Mouse (Mus musculus) cortical plate, adult 2 months (tissue): ENCODE results near the gene Rap1a.

Source experiments
- CTCF ChIP-seq: fragments of 200-500 bp; IDR thresholded peaks from 2 replicates; pipeline ENCODE4 v1.5.1; 2011; ENCODE audit warnings: mild to moderate bottlenecking, control low read depth, low read length; ENCODE audit not compliant: insufficient read depth; ENCODE audit errors: extremely low read depth
- POLR2A ChIP-seq: fragments of 200-500 bp; IDR thresholded peaks from 2 replicates; pipeline ENCODE4 v1.6.1; 2011; ENCODE audit warnings: mild to moderate bottlenecking, low read length, control low read depth; ENCODE audit not compliant: insufficient read depth; ENCODE audit errors: extremely low read depth

DNA sequence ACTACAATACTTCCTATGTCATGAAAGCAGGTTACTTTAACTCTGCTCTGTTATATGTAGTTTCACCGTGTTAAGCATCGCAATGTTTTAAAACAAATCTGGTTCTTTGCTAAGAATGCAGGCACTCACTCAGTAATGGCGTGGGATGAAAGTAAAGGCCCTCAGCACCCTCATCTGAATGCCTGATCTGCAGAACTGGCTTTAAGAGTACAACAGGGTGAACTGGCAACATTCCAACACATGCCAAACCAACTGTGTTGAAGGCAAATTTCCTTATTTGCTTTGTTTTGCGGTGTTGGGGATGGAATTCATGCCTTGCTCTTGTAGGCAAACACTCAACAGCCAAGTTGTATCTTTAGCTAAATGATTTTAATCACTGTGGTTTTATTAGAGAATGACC lies 67.6 kb downstream of the Rap1a start:
- TF ChIP-seq CTCF (no peak), POLR2A (no peak)
